Mouse (Mus musculus): ENCODE measurements at regions not wholly inside any gene's neighbourhood (a gene's known extent, or its start where the extent isn't known, plus 50 kb on each side); places are given as distances from the start of the nearest gene placed in this dataset.

DNA sequence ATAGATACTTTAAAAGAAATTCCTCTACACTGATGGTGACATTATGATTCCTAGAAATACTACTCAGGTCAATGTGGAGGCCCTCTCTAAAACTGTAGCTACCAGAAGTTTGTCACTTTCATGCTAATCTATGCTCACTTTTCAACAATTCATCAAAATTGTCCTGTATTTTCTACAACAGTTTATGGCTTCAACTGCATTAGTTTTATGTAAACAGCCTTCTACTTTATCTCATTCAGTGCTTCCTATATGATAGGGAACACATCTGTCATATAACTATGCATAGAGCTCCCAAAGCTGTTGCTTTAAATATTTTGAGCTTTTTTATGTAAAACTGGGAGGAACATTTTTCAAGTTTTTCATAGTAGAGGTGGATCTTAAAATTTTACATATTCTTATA lies 338.7 kb upstream of the Dph6 start:
- DNase-seq (ENCODE audit: low read depth): no peak

DNA sequence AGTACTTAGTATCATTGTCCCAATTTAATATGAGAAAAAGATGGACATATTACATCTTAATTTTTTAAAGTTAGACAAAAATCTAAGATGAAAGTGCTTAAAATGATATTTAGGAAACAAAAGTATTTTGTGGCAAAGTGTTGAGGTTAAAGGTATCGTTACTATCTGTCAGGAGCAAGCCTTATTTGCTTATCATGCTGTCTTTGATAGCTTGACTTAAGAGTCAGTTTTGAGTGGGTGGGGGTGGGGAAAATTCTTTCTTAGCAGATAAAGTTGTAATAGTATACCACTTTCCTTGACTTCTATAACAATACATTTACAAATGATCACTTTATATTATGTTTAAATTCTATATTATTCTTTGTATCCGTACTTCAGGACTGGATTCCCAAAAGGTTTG lies 339.1 kb upstream of the Dph6 start:
- DNase-seq (ENCODE audit: low read depth): no peak

DNA sequence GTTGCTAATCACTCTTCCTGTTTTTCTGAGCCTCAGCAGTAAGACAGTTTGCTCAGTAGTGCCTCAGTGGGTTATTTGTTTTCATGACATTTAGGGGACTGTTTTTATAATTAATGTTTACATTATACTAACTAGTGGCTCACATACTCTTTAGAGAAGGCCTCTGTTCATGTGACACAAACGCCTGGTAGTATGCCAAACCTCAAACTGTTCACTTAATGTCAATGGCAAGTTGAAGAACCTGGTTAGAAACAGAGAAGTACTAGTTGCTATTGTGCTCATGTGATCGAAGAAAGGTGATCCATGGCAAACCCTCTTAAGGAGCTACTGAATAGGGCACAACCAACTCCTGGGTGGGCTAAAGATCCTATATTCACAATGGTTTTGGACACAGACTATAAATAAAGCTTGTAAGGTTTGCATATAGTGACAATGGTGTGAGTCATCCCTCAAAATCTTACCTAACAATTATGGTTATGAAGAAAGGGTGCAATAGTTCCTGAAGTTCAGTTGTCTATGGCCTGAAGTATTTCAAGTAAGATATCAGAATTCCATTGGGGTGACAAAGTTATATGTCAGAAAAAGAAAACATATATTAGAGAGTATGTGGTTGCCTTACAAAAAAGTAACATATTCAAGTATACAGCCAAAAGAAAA lies 340.1 kb upstream of the Dph6 start:
- DNase-seq (ENCODE audit: low read depth): no peak

DNA sequence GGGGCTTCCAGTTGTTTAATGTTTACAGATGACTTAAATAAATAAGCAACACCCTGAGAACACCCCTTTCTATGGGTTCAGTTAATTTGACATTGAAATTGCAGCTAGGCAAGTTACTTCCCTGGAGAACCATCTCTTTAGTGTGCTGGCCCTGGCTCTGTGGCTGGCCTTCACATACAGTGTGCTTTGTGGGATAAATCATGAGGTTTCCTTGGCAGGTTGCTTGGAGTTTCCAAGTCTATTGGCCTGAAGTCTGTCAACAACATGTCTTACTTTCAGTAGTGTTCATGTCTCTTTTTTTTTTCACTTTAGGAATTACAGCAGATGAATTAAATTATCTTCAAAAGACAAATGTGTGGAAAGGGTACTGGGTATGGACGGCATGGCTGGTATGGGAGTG lies 359.2 kb upstream of the Dph6 start:
- DNase-seq (ENCODE audit: low read depth): no peak

DNA sequence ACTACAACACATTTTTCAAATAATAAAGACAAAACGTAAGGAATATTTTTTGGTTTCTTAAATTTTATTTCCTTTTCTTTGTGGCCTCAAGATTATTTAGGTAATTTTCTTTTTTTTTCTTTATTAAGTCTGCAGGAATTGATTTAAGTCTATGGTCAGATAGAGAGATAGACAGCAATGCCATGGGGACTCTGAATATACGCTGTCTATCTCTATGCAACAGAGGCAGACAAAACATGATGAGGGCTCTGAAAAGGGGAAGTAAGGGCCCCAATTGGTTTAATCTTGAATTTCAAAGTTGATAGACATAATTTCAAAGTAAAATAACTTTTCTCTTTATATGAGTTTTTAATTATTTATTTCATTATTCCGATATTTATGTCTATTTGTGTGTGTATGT lies 372.0 kb upstream of the Dph6 start:
- DNase-seq (ENCODE audit: low read depth): no peak

DNA sequence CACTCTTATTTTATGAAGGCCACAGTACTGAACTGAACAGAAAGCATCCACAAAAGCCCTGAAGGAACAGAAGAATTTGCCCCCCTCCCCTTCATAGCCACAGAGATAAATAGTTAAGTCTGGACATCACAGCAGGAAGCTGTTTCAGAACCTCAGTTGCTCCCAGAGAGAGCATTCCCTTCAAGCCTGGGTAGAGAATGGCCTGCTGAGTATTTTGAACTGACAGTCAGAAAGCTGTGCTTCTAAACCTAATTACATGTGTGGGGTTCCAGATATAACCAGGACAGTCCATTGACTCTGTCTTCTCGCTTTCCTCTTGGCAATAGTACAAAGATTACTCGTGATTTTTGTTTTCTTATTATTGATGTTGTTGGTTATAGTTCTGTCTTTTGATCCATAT lies 376.4 kb upstream of the Dph6 start:
- no peak for DNase-seq (ENCODE audit: low read depth)

DNA sequence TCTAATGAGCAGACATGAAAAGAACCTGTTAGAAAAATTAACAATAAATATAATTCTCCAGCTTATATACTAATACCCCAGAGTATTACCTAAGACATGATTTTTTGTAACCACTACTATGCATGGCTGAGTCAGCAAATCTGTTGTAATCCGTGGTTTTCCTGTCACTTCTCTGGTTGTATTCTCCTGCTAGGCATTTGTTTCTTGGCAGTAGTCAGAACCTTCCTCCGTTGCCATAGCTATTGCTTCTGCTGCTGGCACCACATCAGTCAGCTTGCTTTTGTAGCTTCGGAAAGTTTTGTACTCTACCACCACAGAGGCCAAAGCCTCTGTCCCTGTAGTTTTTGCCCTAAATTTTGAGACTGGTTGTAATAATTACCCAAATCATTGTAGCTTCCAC lies 381.4 kb upstream of the Dph6 start:
- no peak for DNase-seq (ENCODE audit: low read depth)

DNA sequence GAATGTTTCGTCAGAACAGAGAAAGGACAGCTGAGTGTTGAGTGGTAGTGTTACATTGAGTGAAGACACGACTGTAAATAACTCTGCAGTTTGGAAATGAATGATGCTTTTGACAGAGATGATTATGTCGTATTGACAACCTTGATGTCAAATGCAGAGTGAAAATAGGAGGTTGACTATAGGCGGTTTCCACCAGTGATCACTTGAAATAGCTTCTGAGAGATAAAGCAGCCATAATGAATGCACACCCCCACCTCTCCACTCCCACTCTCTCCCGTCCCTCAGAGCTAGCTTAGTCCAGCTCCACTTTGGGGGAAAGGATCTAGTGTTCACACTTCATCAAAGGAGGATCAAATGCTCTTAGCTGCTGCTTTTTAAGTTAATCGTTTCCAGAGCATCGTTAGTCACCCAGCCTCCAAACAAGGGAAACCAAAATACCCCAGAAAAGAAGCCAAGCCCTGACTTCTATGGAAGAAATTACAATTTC lies 387.6 kb upstream of the Dph6 start:
- no peak for DNase-seq (ENCODE audit: low read depth)

DNA sequence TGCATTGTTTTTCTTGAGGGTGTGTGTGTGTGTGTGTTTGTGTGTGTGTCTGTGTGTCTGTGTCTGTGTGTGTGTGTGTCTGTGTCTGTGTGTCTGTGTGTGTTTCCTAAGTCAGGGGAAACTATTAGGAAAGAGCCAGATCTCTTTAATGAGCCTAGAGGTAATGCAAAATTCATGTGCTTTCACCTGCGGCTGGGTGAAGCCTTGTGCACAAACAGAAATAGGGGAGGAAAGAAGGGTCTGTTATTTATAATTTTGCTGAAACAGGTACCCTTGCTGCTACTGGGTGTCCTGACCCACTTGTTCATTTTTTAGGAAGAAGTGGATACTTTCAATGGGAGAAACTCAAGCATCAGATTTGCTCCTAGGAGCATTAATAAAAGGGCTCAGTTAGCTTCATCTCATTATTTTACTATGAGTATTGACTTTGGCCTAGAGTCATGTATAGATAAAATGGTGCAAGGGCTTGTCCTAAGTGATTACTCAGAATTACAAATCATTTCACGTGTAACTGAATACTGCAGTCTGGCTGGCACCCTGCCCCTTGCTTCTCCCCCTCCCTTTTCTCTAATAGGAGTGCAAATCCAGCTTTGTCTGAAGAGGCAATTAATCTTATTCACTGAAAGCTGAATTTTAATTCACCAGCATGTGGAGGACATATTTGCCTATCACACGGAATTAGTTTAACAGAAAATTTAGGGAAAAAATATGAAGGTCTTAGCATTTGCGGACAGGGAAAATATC lies 401.7 kb upstream of the Dph6 start:
- no peak for DNase-seq (ENCODE audit: low read depth)

DNA sequence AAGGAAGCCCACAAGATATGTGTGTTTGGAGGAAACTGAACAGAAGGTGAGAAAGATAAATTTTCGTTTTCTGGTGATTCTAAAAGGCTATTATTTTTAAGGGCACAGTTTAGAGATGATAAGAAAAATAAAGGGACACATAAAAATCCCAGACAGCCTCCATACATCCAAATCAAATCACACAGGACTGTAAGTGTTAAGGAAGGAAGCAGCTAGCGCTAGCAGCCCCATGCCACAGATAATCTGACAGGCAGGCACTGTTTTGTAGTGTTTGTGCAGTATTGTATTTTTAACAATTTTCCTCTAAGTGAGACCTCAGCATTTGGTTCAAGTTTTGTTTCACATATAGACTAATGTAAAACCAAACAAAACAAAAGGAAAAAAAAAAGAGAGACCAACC lies 402.4 kb upstream of the Dph6 start:
- DNase-seq (ENCODE audit: low read depth): no peak

DNA sequence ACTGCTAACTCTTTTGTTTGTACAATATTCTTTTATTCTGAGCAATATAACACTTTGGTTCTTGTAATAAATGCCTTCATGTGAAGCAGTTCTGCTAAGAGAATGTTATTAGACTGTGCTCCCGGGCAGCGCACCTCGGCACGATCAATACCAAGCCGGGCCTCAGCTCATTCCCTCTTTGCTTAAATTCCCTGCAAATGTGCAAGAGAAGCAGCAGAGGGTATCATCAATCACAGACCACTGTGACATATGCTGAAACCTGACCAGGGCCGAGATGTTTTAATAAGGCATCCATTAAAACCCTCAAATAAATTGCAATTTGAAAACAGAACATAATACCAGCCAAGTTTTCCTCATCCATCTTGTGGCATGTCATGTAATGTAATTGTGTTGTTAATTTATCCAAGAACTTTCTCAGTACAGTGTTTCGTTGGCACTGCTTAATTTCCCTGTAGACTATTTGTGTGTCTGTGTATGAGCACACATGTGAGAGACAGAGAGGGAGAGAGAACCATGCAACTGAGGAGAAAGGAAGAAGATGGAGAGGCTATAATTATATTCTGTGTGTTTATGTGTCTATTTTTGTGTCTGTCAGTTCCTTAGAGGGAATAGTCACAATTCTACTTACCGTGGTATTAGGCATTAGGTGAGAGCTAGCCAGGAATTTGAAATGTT lies 412.9 kb upstream of the Dph6 start:
- no peak for DNase-seq (ENCODE audit: low read depth)

DNA sequence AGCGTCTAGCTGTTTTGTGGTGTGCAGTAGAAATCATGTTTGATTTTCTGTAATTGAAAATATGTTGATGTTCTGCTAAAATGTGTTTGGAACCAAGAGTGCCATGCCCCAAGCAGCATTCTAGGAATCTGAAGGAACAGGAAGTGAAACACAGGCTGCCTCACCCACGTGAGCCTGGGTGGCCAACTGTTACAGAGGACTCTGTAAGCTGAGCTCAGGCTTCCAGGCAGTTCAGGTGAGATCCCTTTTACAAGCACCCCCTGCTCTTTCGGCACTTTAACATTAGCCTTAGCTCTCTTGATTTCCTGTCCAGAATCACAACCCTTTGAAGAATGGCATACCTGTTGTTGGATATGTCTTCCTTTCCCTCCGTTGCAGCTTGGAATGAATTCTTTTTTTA lies 414.9 kb upstream of the Dph6 start:
- no peak for DNase-seq (ENCODE audit: low read depth)

DNA sequence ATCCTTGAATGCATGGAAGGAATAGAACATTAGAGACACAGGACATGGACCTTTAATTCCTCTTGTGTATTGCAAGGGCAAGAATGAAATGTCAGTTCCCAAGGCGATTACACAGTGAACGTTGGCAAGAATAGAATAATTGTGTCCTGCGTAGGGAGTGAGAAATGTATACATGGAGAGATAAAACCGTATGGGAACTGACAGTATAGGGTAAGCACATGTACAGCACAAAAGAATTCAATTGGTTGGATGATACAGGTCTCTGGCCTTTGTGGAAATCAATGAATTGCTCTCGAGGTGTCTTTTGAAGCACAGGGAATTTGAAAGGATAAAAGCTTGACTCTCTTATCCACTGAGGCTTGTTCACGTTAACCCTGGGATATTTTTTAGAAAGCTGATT lies 415.4 kb upstream of the Dph6 start:
- DNase-seq (ENCODE audit: low read depth): no peak

DNA sequence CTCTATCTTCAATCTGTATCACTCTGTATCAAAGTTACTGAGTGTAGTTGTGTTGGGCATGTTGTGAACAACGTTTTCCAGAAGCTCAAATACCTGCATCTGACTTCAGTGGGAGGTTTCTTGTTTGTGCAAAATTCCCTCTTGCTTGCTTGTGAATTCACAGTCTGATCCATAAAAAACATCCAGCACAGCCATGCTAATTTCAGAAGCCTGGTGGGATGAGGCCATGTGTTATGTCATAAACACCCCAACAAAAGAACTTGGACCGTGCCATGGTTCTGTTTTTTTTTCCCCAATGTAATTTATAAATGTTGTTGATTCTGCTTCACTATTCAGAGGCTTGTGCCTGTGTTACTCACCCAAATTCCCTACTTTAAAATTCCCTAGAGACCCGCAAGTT lies 415.9 kb upstream of the Dph6 start:
- no peak for DNase-seq (ENCODE audit: low read depth)

DNA sequence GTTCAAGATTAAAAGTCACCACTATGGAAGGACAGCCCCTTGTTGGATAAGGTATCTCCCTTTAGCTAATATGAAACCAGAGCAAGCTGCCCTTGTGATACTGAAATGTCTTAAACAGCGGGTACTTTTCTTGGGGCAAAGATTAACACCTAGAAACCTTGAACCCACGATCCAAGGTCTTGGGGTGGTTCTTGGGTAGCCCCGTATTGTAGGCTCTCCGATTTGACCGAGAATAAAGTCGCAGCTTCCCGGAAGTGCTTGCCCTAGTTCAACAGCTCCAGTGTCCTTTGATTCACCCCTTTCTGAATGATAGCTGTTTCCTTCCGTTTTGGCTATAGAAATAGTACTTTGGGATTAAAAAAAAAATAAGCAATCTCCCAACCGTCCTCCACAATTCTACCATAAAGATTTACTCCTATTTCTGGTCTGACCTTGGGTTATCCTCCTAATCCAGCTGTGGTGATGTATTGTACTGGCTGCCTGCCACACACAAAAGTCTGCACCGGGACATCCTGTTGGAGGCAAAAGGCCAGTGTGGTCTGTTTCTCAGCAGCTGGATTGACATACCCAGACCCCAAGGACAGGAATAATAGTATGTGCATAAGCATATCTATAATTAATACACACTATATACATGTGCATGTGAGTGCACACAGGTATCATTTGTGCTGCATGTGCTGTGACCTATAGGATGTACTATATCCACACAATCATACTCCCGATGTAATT lies 427.0 kb upstream of the Dph6 start:
- no peak for DNase-seq (ENCODE audit: low read depth)

DNA sequence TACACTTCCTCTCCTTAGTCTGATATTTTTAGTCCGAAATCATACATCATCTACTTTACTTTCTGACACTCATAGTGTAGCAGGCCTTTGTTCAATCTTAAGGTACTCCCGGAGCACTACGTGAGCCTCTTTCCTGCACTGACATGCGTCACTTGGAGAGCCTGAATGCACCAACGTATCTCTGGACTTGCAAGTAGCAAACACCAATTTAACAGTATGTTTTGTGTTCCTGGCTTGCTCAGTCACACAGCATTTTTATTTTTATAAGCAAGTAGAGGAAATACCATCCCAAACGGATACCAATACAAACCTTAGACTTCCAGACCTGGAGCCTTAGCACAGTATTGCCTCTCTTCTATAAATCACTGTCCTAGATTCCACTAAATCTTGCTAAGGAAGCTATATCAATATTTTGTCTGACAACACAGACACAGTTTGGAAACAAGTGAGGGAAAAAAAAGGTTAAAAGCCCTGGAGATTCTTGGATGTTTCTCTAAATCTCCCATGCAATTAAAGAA lies 427.6 kb upstream of the Dph6 start:
- no peak for DNase-seq (ENCODE audit: low read depth)

DNA sequence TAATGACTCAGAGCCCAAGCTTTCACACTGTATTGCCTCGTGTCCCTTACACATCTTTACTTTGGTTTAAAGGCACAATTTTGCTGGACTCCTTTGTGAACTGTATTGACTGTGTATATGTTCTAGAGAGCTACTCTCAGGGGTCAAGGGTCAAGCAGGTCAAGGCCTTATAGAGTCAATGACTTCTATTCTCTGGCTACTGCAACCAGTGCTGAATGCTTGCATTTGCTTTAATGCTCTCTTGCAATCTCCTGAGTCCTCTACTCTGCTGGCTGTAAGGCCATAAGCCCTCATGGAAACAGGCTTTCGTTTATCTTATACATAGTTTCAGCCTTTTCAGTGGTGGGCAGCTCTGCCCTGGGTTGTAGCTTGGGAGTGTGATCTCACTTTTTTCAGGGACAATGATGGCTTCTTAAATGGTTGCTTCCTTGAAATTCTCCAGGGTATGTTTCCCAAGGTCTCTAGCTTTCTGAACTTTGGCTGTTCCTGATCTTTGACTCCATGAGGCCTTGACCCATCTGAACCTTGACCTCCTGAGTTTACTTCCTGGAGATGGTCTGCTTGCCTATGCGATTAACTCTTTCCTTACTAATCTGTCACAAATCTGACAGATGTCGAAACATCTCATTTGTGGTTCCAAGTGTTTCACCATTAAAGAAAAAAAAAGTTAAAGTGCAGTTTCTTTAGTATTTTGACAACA lies 433.8 kb upstream of the Dph6 start:
- no peak for DNase-seq (ENCODE audit: low read depth)

DNA sequence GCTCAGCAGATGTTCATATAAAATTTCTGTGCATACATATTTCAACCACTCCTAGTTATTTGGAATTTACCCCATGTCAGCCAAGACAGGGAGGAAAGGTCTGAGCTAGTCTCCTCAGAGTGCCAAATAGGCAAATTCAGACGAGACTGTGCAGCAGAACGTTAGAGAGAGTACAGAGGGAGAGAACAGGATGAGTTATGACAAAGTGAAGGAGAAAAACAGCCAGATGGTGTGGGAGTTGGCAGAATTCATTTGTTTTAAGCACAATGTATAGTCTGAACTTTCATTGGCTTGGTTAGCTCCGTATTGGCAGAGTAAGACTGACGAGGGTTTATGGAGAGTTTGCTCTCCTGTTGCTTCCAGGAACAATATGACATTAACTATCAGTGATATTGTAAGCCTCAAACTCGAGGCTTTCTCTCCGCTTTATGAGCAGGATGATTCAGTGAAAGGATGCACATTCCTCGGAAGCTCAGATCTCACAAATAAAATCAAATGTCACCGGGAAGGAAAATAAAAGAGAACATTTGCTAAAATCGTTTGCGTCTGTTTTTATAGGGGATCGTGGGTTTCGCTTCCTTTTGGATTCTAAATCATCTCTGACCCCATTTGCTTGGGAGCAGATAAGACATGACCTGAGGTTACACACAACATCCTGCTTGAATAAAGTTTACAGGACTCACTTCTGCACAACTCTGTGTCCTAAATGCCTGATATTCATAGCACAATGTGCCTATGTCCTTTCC lies 435.8 kb upstream of the Dph6 start:
- no peak for DNase-seq (ENCODE audit: low read depth)

DNA sequence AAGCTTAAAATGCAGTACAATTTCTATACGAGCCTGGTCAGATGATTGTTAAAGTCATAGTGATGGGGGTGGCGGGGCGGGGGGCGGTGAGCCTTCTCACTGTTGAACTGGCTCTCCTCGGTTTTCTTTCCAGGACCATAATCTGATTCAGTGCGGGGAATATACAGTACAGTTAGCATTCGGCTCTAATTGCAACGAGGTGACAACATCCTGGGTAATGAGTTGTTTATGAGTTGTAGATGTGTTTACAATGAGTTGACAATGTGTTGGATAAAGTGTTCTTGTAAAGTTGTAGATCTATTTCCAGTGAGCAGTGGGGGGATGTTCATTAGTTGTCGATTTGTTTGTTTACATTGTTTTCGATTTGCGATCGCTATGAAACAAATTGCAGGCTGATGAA lies 440.6 kb upstream of the Dph6 start:
- no peak for DNase-seq (ENCODE audit: low read depth)

DNA sequence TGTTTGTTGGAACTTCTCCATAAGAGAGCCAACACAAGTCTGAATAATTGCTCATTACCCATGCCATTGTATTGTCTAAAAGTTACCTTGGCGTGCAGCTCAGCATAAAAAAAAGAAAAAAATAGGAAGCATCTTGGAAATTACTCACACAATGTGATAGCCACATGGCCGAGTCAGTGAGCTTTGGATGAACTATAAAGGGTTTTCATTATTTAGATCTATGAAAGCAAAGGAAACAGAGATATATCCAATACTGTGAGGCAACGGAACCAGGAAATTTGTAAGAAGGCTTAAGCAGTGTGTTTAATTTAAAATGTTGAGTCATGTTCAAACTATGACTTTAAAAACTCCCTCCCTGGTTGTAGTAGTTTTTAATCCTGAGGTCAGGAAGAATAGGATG lies 446.7 kb upstream of the Dph6 start:
- no peak for DNase-seq (ENCODE audit: low read depth)

Measured in c-Kit-positive CD71-negative TER-119-negative erythroid progenitor cells, embryonic 14.5 days (primary cell).